Mouse (Mus musculus): ENCODE results near the gene L2hgdh.

The L2hgdh gene

GRCm38 (mm10) chr12:69724711-69725460, at the start of gene L2hgdh, which contains the start of gene Atp5s:
L2hgdh (minus strand) TSS chr12:69724873.
Atp5s (plus strand) TSS chr12:69724950.
- DNase-seq (ENCODE audit: low spot score in 2 of 2): peak; percentile 89 to 94

GRCm38 (mm10) chr12:69768841-69769240, 44.2 kb upstream of the L2hgdh start:
- DNase-seq (ENCODE audit: low spot score in 2 of 2): no peak

GRCm38 (mm10) chr12:69767476-69768258, 43.0 kb upstream of the L2hgdh start:
- DNase-seq (ENCODE audit: low spot score in 2 of 2): no peak

- no peak for DNase-seq (ENCODE audit: low spot score in 2 of 2)
Observed at GRCm38 (mm10) chr12:69766185-69766904, 41.7 kb upstream of the L2hgdh start.

DNA sequence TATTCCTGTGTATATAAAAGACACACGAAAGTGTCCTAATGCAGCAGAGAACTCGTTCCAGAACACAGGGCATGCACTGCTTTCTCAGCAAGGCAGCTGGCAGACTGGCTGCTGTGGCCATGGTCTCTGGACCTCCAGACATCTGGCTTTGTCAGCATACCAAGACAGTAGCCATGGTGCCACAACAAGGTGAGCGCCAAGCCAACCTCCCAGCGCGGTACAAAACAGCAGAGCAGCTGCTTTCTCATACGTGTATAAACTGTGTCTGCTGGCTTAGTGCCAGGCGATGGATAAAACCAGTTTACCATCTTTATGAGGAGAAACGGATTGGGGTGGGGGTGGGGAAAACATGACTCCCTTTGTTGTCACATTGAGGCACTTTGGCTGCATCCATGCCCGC, 40.9 kb upstream of the L2hgdh start:
- no peak for DNase-seq (ENCODE audit: low spot score in 2 of 2)

DNA sequence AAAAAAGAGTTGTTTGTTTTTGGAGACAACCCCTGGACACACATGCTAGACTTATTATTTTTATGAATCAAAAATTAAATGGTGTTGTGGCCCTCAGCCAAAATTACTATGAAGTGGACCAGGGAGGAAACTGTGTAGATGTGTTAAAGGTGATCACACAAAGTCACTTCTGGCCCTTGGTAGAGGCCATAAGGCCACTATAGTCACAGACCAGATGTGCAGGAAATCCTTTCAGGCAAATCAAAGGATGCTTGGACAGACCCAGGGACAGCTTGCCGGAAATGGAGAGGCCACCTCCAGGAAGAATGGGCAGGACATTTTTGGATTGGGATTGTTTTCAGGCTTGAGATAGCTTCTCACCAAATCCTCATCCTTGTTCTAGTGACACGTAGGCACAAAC, 36.9 kb upstream of the L2hgdh start:
- DNase-seq (ENCODE audit: low spot score in 2 of 2): no peak

DNA sequence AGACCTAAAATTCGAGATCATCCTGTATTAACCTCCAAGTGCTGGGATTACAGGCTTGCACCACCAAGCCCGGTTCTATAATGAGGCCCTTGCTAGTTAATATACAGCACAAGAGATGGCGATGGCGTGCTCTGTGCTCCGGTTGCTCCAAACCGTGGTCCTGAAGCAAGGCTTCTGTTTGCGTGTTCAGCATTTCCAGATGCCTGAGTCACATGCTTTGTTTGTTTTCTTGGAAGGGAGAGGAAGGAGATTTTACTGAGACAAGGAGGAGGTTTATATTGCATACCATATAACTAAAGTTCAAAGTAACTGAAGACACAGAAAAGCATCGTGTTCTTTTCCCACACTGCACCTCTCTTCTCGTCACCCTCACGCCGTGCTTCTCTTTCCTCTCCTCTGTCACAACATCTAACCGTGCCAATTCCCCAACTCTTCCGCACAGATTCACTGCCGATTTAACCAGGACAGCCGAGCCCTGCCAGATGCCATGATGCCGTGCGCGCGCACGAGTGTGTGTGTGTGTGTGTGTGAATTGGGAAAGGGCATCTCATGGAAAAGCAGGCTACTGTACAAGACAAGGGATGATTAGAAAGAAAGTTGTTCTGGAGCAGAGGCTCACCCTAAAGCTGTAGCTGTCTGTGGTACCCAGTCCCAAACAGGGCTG, 36.2 kb upstream of the L2hgdh start:
- DNase-seq (ENCODE audit: low spot score in 2 of 2): no peak

DNA sequence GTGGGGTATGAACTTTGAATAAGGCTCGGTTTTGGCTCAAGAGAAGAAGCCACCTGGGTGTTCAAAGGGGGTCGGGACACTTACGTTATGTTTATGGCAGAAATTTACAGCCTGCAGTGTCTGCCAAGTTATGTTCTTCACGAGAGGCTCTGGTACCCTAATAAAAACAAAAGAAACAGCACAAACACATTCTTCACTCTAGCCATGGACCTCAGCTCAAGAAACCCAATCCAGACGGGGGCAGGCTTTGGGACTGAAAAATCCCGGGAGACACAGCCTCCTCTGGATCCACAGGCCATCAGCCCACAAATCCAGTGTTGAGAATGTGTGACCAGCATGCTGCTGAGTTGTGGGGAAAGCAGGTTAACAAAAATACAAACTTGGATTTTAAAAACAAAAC, 35.3 kb upstream of the L2hgdh start:
- DNase-seq (ENCODE audit: low spot score in 2 of 2): no peak

DNA sequence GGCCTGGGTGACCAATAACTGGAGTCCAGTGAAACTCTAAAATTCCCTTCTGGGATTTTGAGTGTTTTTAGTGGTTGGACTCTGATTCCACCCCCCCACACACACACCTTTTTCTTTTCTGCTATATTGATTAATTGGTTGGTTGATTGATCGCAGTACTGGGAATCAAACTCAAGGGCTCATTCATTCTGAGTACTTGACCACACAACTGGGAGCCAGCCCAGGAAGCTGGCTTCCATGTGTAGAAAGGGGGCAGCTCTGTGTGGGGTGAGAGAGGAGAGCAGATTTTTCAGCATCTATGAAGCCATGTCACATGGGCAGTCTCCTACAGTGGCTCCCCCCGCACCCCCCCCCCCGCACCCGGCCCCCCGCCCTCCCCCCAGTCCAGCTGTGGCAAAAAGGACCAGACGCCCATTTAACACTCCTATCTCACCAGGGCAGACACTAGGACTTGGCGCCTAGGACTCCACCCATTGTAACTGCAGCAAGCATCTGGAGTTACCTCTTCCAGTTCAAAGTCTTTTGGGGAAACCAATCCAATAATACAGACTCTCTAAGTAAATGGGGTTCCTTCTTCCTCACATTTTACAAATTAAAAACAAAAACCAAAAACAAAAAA, 34.7 kb upstream of the L2hgdh start:
- DNase-seq (ENCODE audit: low spot score in 2 of 2): no peak

- no peak for DNase-seq (ENCODE audit: low spot score in 2 of 2)
Observed at GRCm38 (mm10) chr12:69758221-69759185, 33.8 kb upstream of the L2hgdh start.

DNA sequence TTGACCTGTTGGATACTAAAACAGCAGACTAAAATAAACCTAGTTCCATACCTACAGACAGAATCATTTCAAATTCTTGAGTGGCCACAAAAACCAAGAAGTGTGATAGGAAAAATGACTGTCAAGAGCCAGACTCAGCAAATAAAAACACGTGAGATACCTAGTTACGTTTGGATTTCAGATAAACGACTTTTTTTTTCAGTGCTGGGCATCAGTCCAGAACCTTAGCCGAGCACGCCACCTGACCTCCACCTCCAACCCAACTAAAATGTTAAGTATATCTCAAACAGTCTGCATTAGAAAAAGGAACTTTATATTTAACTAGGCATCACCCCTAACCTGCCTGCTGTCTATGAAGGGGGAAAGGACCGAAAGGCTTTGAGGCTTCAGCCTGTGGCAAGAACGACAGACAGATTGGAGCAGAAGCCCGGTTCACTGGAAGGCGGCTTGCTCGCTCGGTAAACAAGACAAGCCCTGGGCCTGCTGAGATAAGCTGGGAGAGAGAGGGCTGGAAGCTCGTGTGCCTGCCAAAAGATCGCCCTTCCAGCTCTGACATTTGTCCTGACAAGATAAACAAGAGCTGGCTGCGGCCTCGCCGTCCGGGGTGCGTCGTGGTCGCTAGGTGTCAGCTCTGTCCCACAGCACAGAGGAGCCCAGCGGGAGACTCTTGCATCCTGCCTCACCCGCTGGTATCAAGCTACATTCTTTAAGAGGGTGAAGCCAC, 32.9 kb upstream of the L2hgdh start:
- DNase-seq (ENCODE audit: low spot score in 2 of 2): peak; percentile 35 to 70

DNA sequence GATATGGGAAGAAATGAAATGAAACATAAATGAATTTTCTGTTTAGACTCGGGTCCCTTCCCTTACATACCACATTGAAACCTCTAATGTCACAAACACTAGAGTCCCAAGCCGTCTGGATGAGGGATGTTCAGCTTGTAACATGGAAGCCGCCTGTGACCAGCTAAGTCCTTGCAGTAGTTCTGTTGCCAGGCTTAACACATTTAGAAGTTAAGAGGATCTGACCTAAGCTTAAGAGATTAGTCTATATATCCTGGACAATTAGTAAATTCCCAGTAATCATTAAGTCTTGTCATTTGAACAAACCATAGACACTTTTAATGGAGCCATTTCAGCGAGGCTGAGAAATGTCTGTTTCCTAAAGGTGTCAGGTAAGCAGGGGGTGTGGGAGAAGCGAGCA, 31.3 kb upstream of the L2hgdh start:
- no peak for DNase-seq (ENCODE audit: low spot score in 2 of 2)

DNA sequence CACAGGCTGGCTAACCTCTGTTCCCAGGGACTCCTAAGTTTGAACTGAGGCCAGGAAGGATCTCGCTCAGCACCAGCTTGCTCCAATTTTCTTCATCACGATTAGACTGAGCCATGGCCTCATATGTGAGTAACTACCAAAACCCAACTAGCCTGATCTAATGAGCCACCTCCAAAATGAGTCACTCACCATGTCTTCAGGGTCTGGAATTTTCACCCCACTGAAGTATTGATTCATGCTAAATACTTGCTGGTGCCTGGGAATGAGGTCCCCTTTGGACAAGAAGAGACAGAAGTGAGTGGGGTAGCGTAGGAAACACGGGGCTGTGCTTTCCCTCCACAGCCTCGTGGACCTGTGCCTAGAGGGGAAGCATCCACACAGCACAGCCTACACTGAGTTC, 29.3 kb upstream of the L2hgdh start:
- no peak for DNase-seq (ENCODE audit: low spot score in 2 of 2)

DNA sequence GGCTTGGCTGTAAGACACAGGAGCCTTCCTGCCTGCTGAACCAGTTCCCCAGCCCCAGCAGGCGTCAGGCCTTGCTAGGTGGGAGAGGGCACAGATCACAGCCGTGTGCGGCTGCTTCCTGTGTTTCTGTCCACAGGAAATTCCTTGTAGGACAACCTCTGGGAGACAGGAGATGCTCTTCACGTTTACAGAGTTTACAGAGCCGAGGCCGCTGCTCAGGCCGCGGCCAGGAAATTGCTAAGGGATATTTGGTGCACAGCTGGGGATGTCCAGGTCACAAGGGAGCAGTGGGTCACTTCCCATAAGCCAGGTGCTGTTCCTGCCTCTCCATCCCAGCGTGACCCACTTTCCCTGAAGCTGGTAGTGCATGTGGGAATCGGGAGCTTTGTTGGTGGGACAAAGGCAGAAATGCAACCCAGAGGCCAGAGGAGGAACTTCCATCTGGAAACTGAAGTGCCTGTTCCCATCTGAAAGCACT, 27.2 kb upstream of the L2hgdh start:
- no peak for DNase-seq (ENCODE audit: low spot score in 2 of 2)

DNA sequence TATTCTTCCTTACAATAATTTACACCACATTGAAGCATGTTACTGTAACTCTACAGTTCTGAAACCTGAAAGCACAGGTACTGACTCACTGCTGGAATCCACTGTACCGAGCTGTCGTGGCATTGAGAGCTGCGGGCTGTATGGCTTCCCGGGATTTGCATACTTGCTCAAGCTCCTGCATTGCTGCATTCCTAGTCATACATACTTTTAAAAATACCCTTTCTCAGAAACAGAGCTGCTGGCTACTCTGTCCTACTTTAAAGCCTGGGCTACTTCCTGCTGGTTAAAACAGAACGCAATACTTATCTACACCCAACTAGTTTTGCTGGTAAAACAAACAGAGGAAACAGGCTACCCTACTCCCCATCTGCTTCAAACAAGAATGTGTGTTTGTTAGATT, 19.5 kb upstream of the L2hgdh start:
- DNase-seq (ENCODE audit: low spot score in 2 of 2): no peak

GRCm38 (mm10) chr12:69741965-69742364, 17.3 kb upstream of the L2hgdh start:
- no peak for DNase-seq (ENCODE audit: low spot score in 2 of 2)

DNA sequence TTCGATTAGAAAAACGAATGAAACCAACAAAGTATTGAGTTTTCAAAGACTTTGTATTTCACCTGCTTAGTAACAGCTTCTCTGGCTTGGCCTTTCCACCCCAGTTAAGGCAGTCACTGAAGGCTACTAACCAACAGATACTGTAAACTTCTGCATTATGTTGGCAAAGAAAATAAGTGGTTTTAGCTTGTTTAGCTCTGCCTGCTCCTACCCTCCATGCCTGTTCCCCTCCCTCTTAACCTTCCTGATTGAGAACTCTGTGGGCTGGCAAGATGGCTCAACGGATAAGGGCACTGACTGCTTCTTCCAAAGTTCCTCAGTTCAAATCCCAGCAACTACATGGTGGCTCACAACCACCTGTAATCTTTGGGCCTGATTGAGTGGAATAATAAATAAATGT, 9.2 kb upstream of the L2hgdh start:
- DNase-seq (ENCODE audit: low spot score in 2 of 2): no peak

- DNase-seq (ENCODE audit: low spot score in 2 of 2): no peak
Observed at GRCm38 (mm10) chr12:69733518-69733917, 8.8 kb upstream of the L2hgdh start.

DNA sequence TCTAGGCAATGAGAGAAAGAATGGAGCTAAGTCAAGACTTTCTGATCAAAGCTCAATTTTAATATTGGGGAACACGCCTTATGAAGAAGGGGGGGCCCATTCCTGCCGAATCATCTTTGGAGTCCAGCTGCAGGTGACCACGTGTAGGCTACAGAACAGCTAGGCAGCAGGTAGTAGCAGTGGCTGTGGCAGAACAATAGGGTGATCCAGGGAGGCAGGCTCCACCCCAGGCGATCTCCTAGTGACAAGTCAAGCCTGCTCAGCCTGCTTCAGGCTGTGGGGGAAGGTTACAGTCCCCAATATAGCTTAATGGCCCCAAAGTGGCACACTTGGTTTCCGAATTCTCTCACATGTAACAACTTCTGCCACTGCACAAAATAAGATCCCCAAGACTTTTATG, 7.5 kb upstream of the L2hgdh start:
- DNase-seq (ENCODE audit: low spot score in 2 of 2): no peak
